Mouse (Mus musculus) mesoderm, embryonic 11.5 days (tissue): ENCODE results near the gene 4930596D02Rik.

Source experiments
- DNase-seq: peaks from one replicate; pipeline ENCODE4 v3.0.0-alpha.2; 2012; ENCODE audit warnings: low read depth, low spot score

4930596D02Rik gene

GRCm38 (mm10) chr14:35811878-35812277 lies at the start of gene 4930596D02Rik:
Gene 4930596D02Rik (minus strand): TSS chr14:35811978.
- DNase-seq: no peak

GRCm38 (mm10) chr14:35853254-35853653 lies 41.5 kb upstream of the 4930596D02Rik start:
- DNase-seq: no peak

- no peak for DNase-seq
Measured at GRCm38 (mm10) chr14:35845271-35845670, 33.5 kb upstream of the 4930596D02Rik start.

GRCm38 (mm10) chr14:35842111-35842721 lies 30.4 kb upstream of the 4930596D02Rik start:
- DNase-seq: no peak

- DNase-seq: no peak
Measured at GRCm38 (mm10) chr14:35792656-35793213, 19.0 kb downstream of the 4930596D02Rik start.

GRCm38 (mm10) chr14:35780033-35780432 lies 31.7 kb downstream of the 4930596D02Rik start:
- DNase-seq: no peak

- DNase-seq: no peak
Measured at GRCm38 (mm10) chr14:35773306-35773705, 38.5 kb downstream of the 4930596D02Rik start.
